Mouse (Mus musculus): Measurements from ENCODE around the gene Cd46. TPM values are rescaled to one million over a fixed set of nuclear protein-coding genes. Genes with fewer than 3 reads are reported as not detected.
A peak's percentile ranks its signal among the peaks of the same experiment; 100 is the strongest.

The Cd46 gene
- polyA plus RNA-seq, 1 experiment = 0.14 TPM

GRCm38 (mm10) chr1:195021831-195022230 lies 70.2 kb downstream of the Cd46 start:
- H3K36me3 ChIP-seq (ENCODE audit: control insufficient read depth, insufficient read depth, low read length) = peaks cover 32% of the 10 kb centered on the region
- H3K4me1 ChIP-seq (ENCODE audit: control insufficient read depth, insufficient read depth, insufficient read length, low read length) = peaks cover 2% of the 10 kb centered on the region; the same call in 1 of the 2 replicates
- H3K27ac ChIP-seq (ENCODE audit: insufficient read depth, low read depth, low read length) = no peak overlapping the region
- no peaks in the 10 kb centered on the region for H3K27me3 ChIP-seq (ENCODE audit: control insufficient read depth, insufficient read depth, low read length)
- WGBS = 88% methylated on average over 2 of the region's 2 CpGs
- TF ChIP-seq CTCF (IDR thresholded peaks at IDR 0.05; ENCODE audit: extremely low read depth, insufficient read length, insufficient replicate concordance, low read depth, low read length) = no peak
- H3K4me3 ChIP-seq (ENCODE audit: low read depth, low read length) = no peak overlapping the region

- H3K27ac ChIP-seq (ENCODE audit: insufficient read depth, low read depth, low read length) = no peak overlapping the region
- no peak overlapping the region for H3K4me3 ChIP-seq (ENCODE audit: low read depth, low read length)
- 96% methylated on average over 5 of the region's 5 CpGs for WGBS
- H3K4me1 ChIP-seq (ENCODE audit: control insufficient read depth, insufficient read depth, insufficient read length, low read length) = peaks cover 10% of the 10 kb centered on the region
- H3K36me3 ChIP-seq (ENCODE audit: control insufficient read depth, insufficient read depth, low read length) = peaks cover 15% of the 10 kb centered on the region
- no peak for TF ChIP-seq POLR2A (IDR thresholded peaks at IDR 0.05; ENCODE audit: low read depth, low read length)
- TF ChIP-seq CTCF (IDR thresholded peaks at IDR 0.05; ENCODE audit: extremely low read depth, insufficient read length, insufficient replicate concordance, low read depth, low read length) = no peak
- no peaks in the 10 kb centered on the region for H3K27me3 ChIP-seq (ENCODE audit: control insufficient read depth, insufficient read depth, low read length)
These were observed 72.9 kb downstream of the Cd46 start for GRCm38 (mm10) chr1:195019062-195019600.

DNA sequence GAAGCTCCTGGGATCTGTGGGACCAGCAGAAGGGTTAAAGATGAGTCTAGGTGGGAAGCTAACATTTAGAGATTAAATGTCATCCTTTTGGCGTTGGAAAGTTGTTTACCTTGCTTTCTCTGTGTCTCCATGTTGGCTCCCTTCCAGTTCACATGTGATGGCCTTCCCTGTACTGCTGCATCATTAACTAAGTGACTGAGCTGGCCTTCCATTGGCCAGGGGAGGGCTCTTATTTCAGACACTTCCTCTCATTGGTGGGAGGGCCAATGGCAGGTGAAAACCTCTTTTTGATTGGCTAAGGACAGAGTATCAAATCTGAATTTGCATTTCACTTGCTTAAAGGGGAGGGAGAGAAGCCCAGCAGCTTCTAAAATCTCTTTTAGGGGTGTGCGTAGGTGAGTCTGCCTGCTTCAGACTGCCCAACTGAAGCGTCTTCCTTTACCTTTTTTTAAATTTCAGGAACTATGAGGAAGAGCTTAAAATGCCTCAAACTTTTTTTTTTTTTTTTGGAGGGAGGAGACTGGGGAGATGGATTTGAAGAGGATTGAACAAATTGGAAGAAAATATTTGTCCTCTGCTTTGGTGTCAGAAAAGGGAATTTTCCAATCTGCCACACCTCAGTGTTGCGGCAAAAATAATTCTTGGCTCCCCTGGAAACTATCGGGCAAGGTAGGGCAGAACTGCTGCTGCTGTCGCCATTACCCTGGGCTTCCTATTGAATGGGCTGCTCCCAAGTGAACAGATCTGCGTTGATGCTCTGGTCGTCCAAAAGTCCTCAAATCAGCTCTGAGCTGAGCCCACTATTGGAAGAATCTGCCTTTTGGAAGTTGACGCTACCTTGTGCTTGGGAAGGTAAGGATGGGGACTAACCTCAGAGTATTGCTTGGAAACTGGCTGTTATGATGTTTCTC lies 73.7 kb downstream of the Cd46 start:
- Histone ChIP-seq H3K4me1 (ENCODE audit: control insufficient read depth, insufficient read depth, insufficient read length, low read length) (peaks cover 10% of the 10 kb centered on the region), H3K36me3 (ENCODE audit: control insufficient read depth, insufficient read depth, low read length) (peaks cover 9% of the 10 kb centered on the region), H3K27ac (ENCODE audit: insufficient read depth, low read depth, low read length) (peak overlapping the region; percentile 81), H3K4me3 (ENCODE audit: low read depth, low read length) (peak overlapping the region; percentile 46), H3K27me3 (ENCODE audit: control insufficient read depth, insufficient read depth, low read length) (no peaks in the 10 kb centered on the region)
- 84% methylated on average over 9 of the region's 9 CpGs for WGBS
- no peak for TF ChIP-seq CTCF (IDR thresholded peaks at IDR 0.05; ENCODE audit: extremely low read depth, insufficient read length, insufficient replicate concordance, low read depth, low read length)
- TF ChIP-seq POLR2A (IDR thresholded peaks at IDR 0.05; ENCODE audit: low read depth, low read length) = no peak

DNA sequence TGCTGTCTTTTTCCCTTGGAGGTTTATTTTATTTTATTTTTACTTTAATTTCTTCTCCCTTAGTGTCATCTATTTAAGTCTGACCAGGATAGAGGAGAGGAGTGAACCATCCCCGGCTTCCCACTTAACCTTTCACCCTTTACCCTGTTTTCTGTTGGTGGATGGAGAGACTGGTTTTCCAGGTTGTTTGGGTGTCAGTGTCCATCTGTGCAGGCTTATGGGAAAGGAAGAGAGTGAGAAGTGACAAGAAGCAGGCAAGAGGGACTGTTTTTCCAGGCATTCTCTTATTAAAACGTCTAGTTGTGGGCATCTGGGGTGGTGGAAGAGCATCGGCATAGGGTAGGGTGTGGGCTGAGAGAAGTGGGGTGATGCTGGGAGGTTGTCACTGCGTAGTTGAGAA lies 74.4 kb downstream of the Cd46 start:
- no peaks in the 10 kb centered on the region for H3K27me3 ChIP-seq (ENCODE audit: control insufficient read depth, insufficient read depth, low read length)
- H3K4me1 ChIP-seq (ENCODE audit: control insufficient read depth, insufficient read depth, insufficient read length, low read length) = peaks cover 10% of the 10 kb centered on the region
- peak overlapping the region; percentile 46 for H3K4me3 ChIP-seq (ENCODE audit: low read depth, low read length)
- TF ChIP-seq CTCF (IDR thresholded peaks at IDR 0.05; ENCODE audit: extremely low read depth, insufficient read length, insufficient replicate concordance, low read depth, low read length) (no peak), POLR2A (IDR thresholded peaks at IDR 0.05; ENCODE audit: low read depth, low read length) (no peak)
- peaks cover 5% of the 10 kb centered on the region; the same call in 1 of the 2 replicates for H3K36me3 ChIP-seq (ENCODE audit: control insufficient read depth, insufficient read depth, low read length)
- 62% methylated on average over 4 of the region's 4 CpGs for WGBS
- peak overlapping the region; percentile 81 for H3K27ac ChIP-seq (ENCODE audit: insufficient read depth, low read depth, low read length)

GRCm38 (mm10) chr1:195016811-195017501 lies 75.1 kb downstream of the Cd46 start:
- Histone ChIP-seq H3K4me3 (ENCODE audit: low read depth, low read length) (peak overlapping the region; percentile 67), H3K4me1 (ENCODE audit: control insufficient read depth, insufficient read depth, insufficient read length, low read length) (peaks cover 10% of the 10 kb centered on the region), H3K27ac (ENCODE audit: insufficient read depth, low read depth, low read length) (peak overlapping the region; percentile 81), H3K27me3 (ENCODE audit: control insufficient read depth, insufficient read depth, low read length) (no peaks in the 10 kb centered on the region), H3K36me3 (ENCODE audit: control insufficient read depth, insufficient read depth, low read length) (peaks cover 4% of the 10 kb centered on the region; the same call in 1 of the 2 replicates)
- WGBS = 45% methylated on average over 11 of the region's 11 CpGs
- TF ChIP-seq CTCF (IDR thresholded peaks at IDR 0.05; ENCODE audit: extremely low read depth, insufficient read length, insufficient replicate concordance, low read depth, low read length) = peak; percentile 30; the same call in 1 of the 2 replicates
- TF ChIP-seq POLR2A (IDR thresholded peaks at IDR 0.05; ENCODE audit: low read depth, low read length) = no peak

DNA sequence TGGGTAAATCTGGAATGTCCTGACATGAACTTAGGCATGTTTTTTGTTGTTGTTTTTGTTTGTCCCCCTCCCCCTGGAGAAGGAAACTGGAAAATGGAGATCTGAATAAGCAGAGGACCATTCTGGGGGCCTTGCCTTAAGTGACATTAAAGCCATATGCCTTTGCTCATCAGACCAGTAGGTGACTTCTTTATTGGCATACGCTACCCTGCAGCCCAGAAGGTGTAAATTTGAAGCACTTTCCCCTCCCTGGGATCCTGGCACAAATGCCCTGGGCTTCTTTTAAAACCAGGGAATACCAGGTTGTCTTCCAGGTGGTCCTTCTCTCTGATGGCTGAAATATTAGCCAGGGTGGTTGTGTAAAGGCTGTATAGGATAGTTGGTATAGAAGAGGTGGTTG lies 76.8 kb downstream of the Cd46 start:
- H3K27ac ChIP-seq (ENCODE audit: insufficient read depth, low read depth, low read length) = peak overlapping the region; percentile 90
- H3K36me3 ChIP-seq (ENCODE audit: control insufficient read depth, insufficient read depth, low read length) = 0 out of 2 replicates have a peak, but pooled peaks cover 1% of the 10 kb centered on the region

More for the DNA sequence above, 76.8 kb downstream of the Cd46 start:
- no peaks in the 10 kb centered on the region for H3K27me3 ChIP-seq (ENCODE audit: control insufficient read depth, insufficient read depth, low read length)
- H3K4me1 ChIP-seq (ENCODE audit: control insufficient read depth, insufficient read depth, insufficient read length, low read length) = peaks cover 10% of the 10 kb centered on the region
- no peak for TF ChIP-seq POLR2A (IDR thresholded peaks at IDR 0.05; ENCODE audit: low read depth, low read length)
- TF ChIP-seq CTCF (IDR thresholded peaks at IDR 0.05; ENCODE audit: extremely low read depth, insufficient read length, insufficient replicate concordance, low read depth, low read length) = no peak
- 94% methylated on average over 1 of the region's 1 CpGs for WGBS
- no peak overlapping the region for H3K4me3 ChIP-seq (ENCODE audit: low read depth, low read length)
